Comparison of ENCODE assay signal across 11 mouse cellular contexts in the genomic region with DNA sequence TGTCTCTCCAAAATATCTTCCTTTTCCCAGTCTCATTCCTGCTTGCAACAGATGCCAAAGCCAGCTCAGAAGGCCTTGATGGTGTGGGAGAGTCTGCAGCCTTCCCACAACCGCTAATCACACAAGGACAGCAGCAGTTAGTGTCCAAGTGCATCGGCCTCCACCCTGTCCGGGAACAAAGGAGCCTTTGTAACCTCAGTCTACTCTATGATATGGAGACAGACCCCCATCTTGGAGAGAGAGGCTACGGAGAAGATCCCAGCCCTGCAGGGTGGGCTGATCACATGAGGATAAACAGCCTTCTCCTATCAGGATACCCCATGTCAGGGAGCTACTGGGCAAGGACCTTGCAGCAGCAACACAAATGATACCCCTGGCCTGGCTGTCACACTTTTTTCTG. TPM values are rescaled to one million over a fixed set of nuclear protein-coding genes. Genes with fewer than 3 reads are reported as not detected.
DNase-seq lines count a peak whose midpoint lies in the region; ATAC-seq and TF ChIP-seq lines count a peak whose summit lies in the region.
"Had no signal": no experiment of that assay in that cellular context is flagged by ENCODE, and none has a peak within 500 bp of the region (broad histone marks: within the 10 kb centered on the region; RNA-seq: fewer than 3 reads in every experiment).

No protein-coding gene starts in this region.

- H3K27ac ChIP-seq in layer of hippocampus, adult 2 months, result peak overlapping the region; percentile 87
- H3K27ac ChIP-seq in hindbrain, embryonic 12.5 days, result peak overlapping the region; percentile 49
- peak overlapping the region; percentile 79 for H3K27ac ChIP-seq in neural tube, embryonic 13.5 days (replicated peaks)

- H3K9ac ChIP-seq in hindbrain, embryonic 12.5 days, result no peak overlapping the region
- H3K9ac ChIP-seq in neural tube, embryonic 13.5 days, result 0 out of 2 replicates have a peak overlapping the region, but pooled peaks have one; percentile 34
- H3K9ac ChIP-seq: lung, embryonic 14.5 days had no signal

- 41% methylated on average over 4 of the region's 4 CpGs for WGBS in hindbrain, embryonic 12.5 days
- 23% methylated on average over 4 of the region's 4 CpGs for WGBS in neural tube, embryonic 13.5 days

- intact Hi-C loops in gastrocnemius, postnatal 14 days (cut with DNase I; ENCODE audit: low total_unique reads), result no loop called here

- no peaks in the 10 kb centered on the region for H3K9me3 ChIP-seq in hindbrain, embryonic 12.5 days (replicated peaks)
- no peaks in the 10 kb centered on the region for H3K9me3 ChIP-seq in neural tube, embryonic 13.5 days

- no peaks in the 10 kb centered on the region for H3K36me3 ChIP-seq in hindbrain, embryonic 12.5 days
- H3K36me3 ChIP-seq in neural tube, embryonic 13.5 days, result no peaks in the 10 kb centered on the region

- ATAC-seq in hindbrain, embryonic 12.5 days (ENCODE audit: low FRiP score), result peak; percentile 70; the same call in 1 of the 2 replicates
- ATAC-seq in neural tube, embryonic 13.5 days (ENCODE audit: low read depth), result peak; percentile 48

- peaks cover 36% of the 10 kb centered on the region for H3K4me1 ChIP-seq in hindbrain, embryonic 12.5 days
- peaks cover 42% of the 10 kb centered on the region for H3K4me1 ChIP-seq in neural tube, embryonic 13.5 days (replicated peaks)

- no peak for TF ChIP-seq CTCF in layer of hippocampus, adult 2 months (conservative IDR thresholded peaks at IDR 0.05)

- H3K4me2 ChIP-seq in hindbrain, embryonic 12.5 days (replicated peaks), result no peak overlapping the region
- no peak overlapping the region for H3K4me2 ChIP-seq in neural tube, embryonic 13.5 days
- H3K4me2 ChIP-seq: lung, embryonic 14.5 days had no signal

- no peak for DNase-seq in layer of hippocampus, adult 2 months (ENCODE audit: low spot score in 2 of 2)
- DNase-seq in layer of hippocampus, adult 9-10 months (ENCODE audit: low spot score), result no peak
- DNase-seq in adrenal gland, postnatal 36 days, result peak; percentile 56 to 61
- DNase-seq in left cerebral cortex, adult 11 months (ENCODE audit: low spot score), result no peak
- DNase-seq in gastrocnemius, postnatal 14 days, result no peak
- no peak for DNase-seq in urinary bladder, postnatal 14 days (ENCODE audit: low spot score)
- DNase-seq: cerebellum, adult 9-11 months had no signal

- no peaks in the 10 kb centered on the region for H3K27me3 ChIP-seq in hindbrain, embryonic 12.5 days
- H3K27me3 ChIP-seq in neural tube, embryonic 13.5 days, result no peaks in the 10 kb centered on the region

- H3K4me3 ChIP-seq in layer of hippocampus, adult 2 months, result no peak overlapping the region
- H3K4me3 ChIP-seq in hindbrain, embryonic 12.5 days, result no peak overlapping the region
- H3K4me3 ChIP-seq in neural tube, embryonic 13.5 days, result no peak overlapping the region

RNA-seq across cellular contexts. Expression of a gene that starts 36.5 kb away (rescaled TPM):
- total RNA-seq in layer of hippocampus, adult 2 months (2021), result 10 to 100 TPM; 35.0 to 35.8 TPM
- under 1 TPM; 0.36 to 0.60 TPM for total RNA-seq in adrenal gland, postnatal 36 days (2021)
- polyA plus RNA-seq in hindbrain, embryonic 12.5 days (2016; fragmentation: Nextera tagmentation; extraction: Ambion mirVana), result 2.9 and 4.1 TPM in 2 replicates
- 5.6 and 6.9 TPM in 2 replicates for polyA plus RNA-seq in neural tube, embryonic 13.5 days (2015; fragmentation: Nextera tagmentation; extraction: Ambion mirVana)
- 1 to 10 TPM in 1 of 2 experiments, under 1 TPM in 1; 0.66 to 1.2 TPM for total RNA-seq in gastrocnemius, postnatal 14 days (2021)

RNA-seq across cellular contexts. Expression of a gene that starts 36.6 kb away (rescaled TPM):
- total RNA-seq in layer of hippocampus, adult 2 months (2021), result under 1 TPM; 0.22 to 0.56 TPM
- not detected for total RNA-seq in adrenal gland, postnatal 36 days (2021)
- 0.09 and 0.25 TPM in 2 replicates for polyA plus RNA-seq in hindbrain, embryonic 12.5 days (2016; fragmentation: Nextera tagmentation; extraction: Ambion mirVana)
- polyA plus RNA-seq in neural tube, embryonic 13.5 days (2015; fragmentation: Nextera tagmentation; extraction: Ambion mirVana), result not detected in 2 replicates
- under 1 TPM in 1 of 2 experiments, not detected in 1; 0.16 TPM for total RNA-seq in gastrocnemius, postnatal 14 days (2021)
- total RNA-seq: heart, postnatal 4 days had no signal
- polyA plus RNA-seq: lung, embryonic 14.5 days had no signal

Comparison
In these comparisons a context has a peak if more than half of its experiments do, and no peak if none do; other contexts are left out.
1. DNase-seq: peak in adrenal gland, postnatal 36 days (2 of 2); none in layer of hippocampus, adult 2 months (0 of 2), layer of hippocampus, adult 9-10 months (single experiment), left cerebral cortex, adult 11 months (single experiment), gastrocnemius, postnatal 14 days (single experiment) and urinary bladder, postnatal 14 days (single experiment).
2. RNA of a gene that starts 36.5 kb away (total RNA-seq): 35.0 to 35.8 TPM in layer of hippocampus, adult 2 months; 0.66 to 1.2 TPM in gastrocnemius, postnatal 14 days and 0.36 to 0.60 TPM in adrenal gland, postnatal 36 days; every median in the first group is over 10 times any median in the second.
3. Peak in every context shown above with its lines, with median percentiles within 50 percentile points of each other: H3K27ac ChIP-seq.